Mouse (Mus musculus) thymus, adult 2 months (tissue): Measurements from ENCODE around the gene Kcnq1.

ENCODE experiments used
- CTCF ChIP-seq: fragments of 200-500 bp; IDR thresholded peaks from 2 replicates; pipeline ENCODE4 v1.5.1; 2012; ENCODE audit warnings: mild to moderate bottlenecking, control low read depth, low read length, moderate library complexity, borderline replicate concordance; ENCODE audit not compliant: control insufficient read depth, poor library complexity, insufficient read depth; ENCODE audit errors: extremely low read depth
- POLR2A ChIP-seq: fragments of 200-500 bp; IDR thresholded peaks from 2 replicates; pipeline ENCODE4 v1.6.1; 2012; ENCODE audit warnings: mild to moderate bottlenecking, low read length, control low read depth, moderate library complexity; ENCODE audit not compliant: control insufficient read depth, poor library complexity, insufficient read depth; ENCODE audit errors: extremely low read depth

GRCm38 (mm10) chr7:143198443-143198842, 92.3 kb downstream of the Kcnq1 start:
- TF ChIP-seq POLR2A (no peak), CTCF (no peak)
